Mouse (Mus musculus): Measurements from ENCODE around the gene Gm7168. TPM values are rescaled to one million over a fixed set of nuclear protein-coding genes. Genes with fewer than 3 reads are reported as not detected.

Gm7168 gene
- total RNA-seq (2023): not detected

GRCm38 (mm10) chr17:13948073-13948472, at the start of gene Gm7168:
Gm7168 (plus strand) TSS chr17:13948373.

Other genes starting within 250 kb of the Gm7168 start
- 3.5 TPM for gene Afdn, start 187.8 kb upstream of the Gm7168 start, total RNA-seq (2023)
- not detected for gene Tcte2, start 186.5 kb upstream of the Gm7168 start, total RNA-seq (2023)
- not detected for gene Gm7356, start 55.3 kb downstream of the Gm7168 start, total RNA-seq (2023)
- not detected for gene Gm7358, start 111.2 kb downstream of the Gm7168 start, total RNA-seq (2023)

Data from CD4-positive naive resting alpha-beta T cell, adult 76 days (primary cell).